9 mouse cellular contexts compared by ENCODE assay signal in genomic region chr6:101473257-101473925, GRCm38 (mm10).
A peak's percentile ranks its signal among the peaks of the same experiment; 100 is the strongest.
DNase-seq lines count a peak whose midpoint lies in the region; ATAC-seq and TF ChIP-seq lines count a peak whose summit lies in the region.
"Had no signal": no experiment of that assay in that cellular context is flagged by ENCODE, and none has a peak within 500 bp of the region (broad histone marks: within the 10 kb centered on the region; RNA-seq: fewer than 3 reads in every experiment).

No protein-coding gene starts in this region.

- no peak overlapping the region for H3K4me3 ChIP-seq in heart, adult 2 months
- H3K4me3 ChIP-seq in heart, embryonic 12.5 days: no peak overlapping the region

- intact Hi-C loops in heart, adult 2 months (cut with DNase I): no loop called here
- intact Hi-C loops in heart, postnatal 25 days (cut with DNase I): no loop called here

- no peaks in the 10 kb centered on the region for H3K79me2 ChIP-seq in heart, adult 2 months (replicated peaks; ENCODE audit: control insufficient read depth, insufficient read depth, low read length)

- no peaks in the 10 kb centered on the region for H3K27me3 ChIP-seq in heart, adult 2 months (ENCODE audit: control insufficient read depth, insufficient read depth, low read length)
- H3K27me3 ChIP-seq in heart, embryonic 12.5 days (replicated peaks): no peaks in the 10 kb centered on the region

- no peak for ATAC-seq in heart, embryonic 12.5 days (ENCODE audit: insufficient number of reproducible peaks, low FRiP score)
- no peak for ATAC-seq in CD4-positive, CD25-positive, alpha-beta regulatory T cell, adult 4 months

- no peak overlapping the region for H3K27ac ChIP-seq in heart, adult 2 months
- H3K27ac ChIP-seq in heart, embryonic 12.5 days (ENCODE audit: poor library complexity, severe bottlenecking): no peak overlapping the region
- H3K27ac ChIP-seq: macrophage had no signal

- no peaks in the 10 kb centered on the region for H3K36me3 ChIP-seq in heart, adult 2 months (ENCODE audit: control insufficient read depth, insufficient read depth, low read length)
- no peaks in the 10 kb centered on the region for H3K36me3 ChIP-seq in heart, embryonic 12.5 days

- DNase-seq in heart, adult 2 months: peak; percentile 23 to 40
- peak; percentile 92 for DNase-seq in fibroblast of lung, adult 2 months (ENCODE audit: low read depth)
- peak; percentile 42 for DNase-seq in heart, postnatal 25 days (ENCODE audit: low spot score)
- DNase-seq in layer of hippocampus, adult 18-20 months (ENCODE audit: low spot score in 2 of 2): peak; percentile 27 to 71
- DNase-seq in lung, postnatal 10 days: peak; percentile 57
- peak; percentile 38 for DNase-seq in right cerebral cortex, postnatal 4 days

- no peaks in the 10 kb centered on the region for H3K9me3 ChIP-seq in heart, embryonic 12.5 days (replicated peaks)

- TF ChIP-seq POLR2A in heart, adult 2 months (IDR thresholded peaks at IDR 0.05; ENCODE audit: insufficient read depth, low read depth, low read length): no peak

- no peaks in the 10 kb centered on the region for H3K4me1 ChIP-seq in heart, adult 2 months (ENCODE audit: control insufficient read depth, insufficient read depth, low read length)
- H3K4me1 ChIP-seq in heart, embryonic 12.5 days (replicated peaks): no peaks in the 10 kb centered on the region

- peak; percentile 28 for TF ChIP-seq CTCF in heart, adult 2 months (IDR thresholded peaks at IDR 0.05)

- H3K9ac ChIP-seq in heart, adult 2 months (ENCODE audit: low read depth, low read length): no peak overlapping the region
- H3K9ac ChIP-seq in heart, embryonic 12.5 days: no peak overlapping the region

- no peak for TF ChIP-seq EP300 in heart, adult 2 months (IDR thresholded peaks at IDR 0.05; ENCODE audit: insufficient read depth, low read depth, low read length)

- H3K4me2 ChIP-seq in heart, embryonic 12.5 days: no peak overlapping the region

- 42% methylated on average over 5 of the region's 5 CpGs for WGBS in heart, adult 2 months
- WGBS in heart, embryonic 12.5 days: 33% methylated on average over 5 of the region's 5 CpGs

Comparison
In these comparisons a context has a peak if more than half of its experiments do, and no peak if none do; other contexts are left out.
1. DNase-seq: peak in every context shown above with its lines; median percentile 92 in fibroblast of lung, adult 2 months; 57 in lung, postnatal 10 days; 49 in layer of hippocampus, adult 18-20 months; 42 in heart, postnatal 25 days; 38 in right cerebral cortex, postnatal 4 days; 32 in heart, adult 2 months.